Comparison of ENCODE assay signal across 10 mouse cellular contexts in the genomic region with DNA sequence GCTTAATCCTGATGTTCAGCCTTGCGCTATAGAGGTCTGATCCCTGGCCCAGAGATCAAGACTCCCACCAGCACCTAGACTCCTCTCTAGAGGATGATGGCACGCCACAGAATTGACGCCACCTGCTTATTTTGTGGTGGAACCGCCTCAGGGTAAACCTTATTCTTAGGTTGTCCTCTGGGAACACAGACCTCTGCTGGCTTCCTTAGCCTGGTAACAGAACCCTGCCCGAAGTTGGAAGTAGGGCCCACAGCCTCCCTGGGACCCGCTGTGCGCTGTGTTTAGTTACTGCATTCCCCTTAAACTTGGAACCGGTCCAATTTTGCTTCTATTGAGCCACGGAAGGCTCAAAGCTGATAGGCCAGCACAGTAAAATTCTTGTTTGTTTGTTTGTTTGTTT. TPM values are rescaled to one million over a fixed set of nuclear protein-coding genes. Genes with fewer than 3 reads are reported as not detected.
DNase-seq lines count a peak whose midpoint lies in the region; ATAC-seq and TF ChIP-seq lines count a peak whose summit lies in the region.
"Had no signal": no experiment of that assay in that cellular context is flagged by ENCODE, and none has a peak within 500 bp of the region (broad histone marks: within the 10 kb centered on the region; RNA-seq: fewer than 3 reads in every experiment).

No protein-coding gene starts in this region.

- H3K4me1 ChIP-seq in kidney, embryonic 14.5 days (ENCODE audit: control insufficient read depth, insufficient read depth, low read length) = peaks cover 13% of the 10 kb centered on the region; the same call in 1 of the 2 replicates
- peaks cover 32% of the 10 kb centered on the region for H3K4me1 ChIP-seq in embryonic facial prominence, embryonic 15.5 days

- no peaks in the 10 kb centered on the region for H3K36me3 ChIP-seq in kidney, embryonic 14.5 days (ENCODE audit: control insufficient read depth, insufficient read depth, low read length)
- H3K36me3 ChIP-seq in embryonic facial prominence, embryonic 15.5 days = no peaks in the 10 kb centered on the region
- H3K36me3 ChIP-seq in myocyte (ENCODE audit: control insufficient read depth, insufficient read depth) = no peaks in the 10 kb centered on the region
- H3K36me3 ChIP-seq: limb, embryonic 15.5 days had no signal

- TF ChIP-seq POLR2A in myocyte (IDR thresholded peaks at IDR 0.05; ENCODE audit: insufficient read length, low read depth) = no peak

- H3K79me2 ChIP-seq in myocyte (ENCODE audit: control insufficient read depth, insufficient read depth) = no peaks in the 10 kb centered on the region

- 11% methylated on average over 9 of the region's 9 CpGs for WGBS in kidney, embryonic 14.5 days
- WGBS in embryonic facial prominence, embryonic 15.5 days = 12% methylated on average over 9 of the region's 9 CpGs

- no peak overlapping the region for H3K27ac ChIP-seq in kidney, embryonic 14.5 days (ENCODE audit: low read depth, low read length)
- H3K27ac ChIP-seq in embryonic facial prominence, embryonic 15.5 days (replicated peaks) = no peak overlapping the region
- H3K27ac ChIP-seq: limb, embryonic 15.5 days had no signal

- H3K27me3 ChIP-seq in kidney, embryonic 14.5 days (ENCODE audit: control insufficient read depth, insufficient read depth, low read length) = peaks cover 22% of the 10 kb centered on the region
- H3K27me3 ChIP-seq in embryonic facial prominence, embryonic 15.5 days = peaks cover 61% of the 10 kb centered on the region
- H3K27me3 ChIP-seq in myocyte (ENCODE audit: control insufficient read depth, insufficient read depth, insufficient read length) = no peaks in the 10 kb centered on the region
- H3K27me3 ChIP-seq: Patski had no signal

- no peak overlapping the region; the same call in 1 of the 2 replicates for H3K9ac ChIP-seq in kidney, embryonic 14.5 days (ENCODE audit: low read depth, low read length)
- H3K9ac ChIP-seq in embryonic facial prominence, embryonic 15.5 days = no peak overlapping the region
- H3K9ac ChIP-seq: limb, embryonic 15.5 days had no signal

- peak overlapping the region; percentile 88 for H3K4me2 ChIP-seq in kidney, embryonic 14.5 days (replicated peaks; ENCODE audit: low read depth, low read length)
- no peak overlapping the region for H3K4me2 ChIP-seq in embryonic facial prominence, embryonic 15.5 days (replicated peaks)
- peak overlapping the region; percentile 97 for H3K4me2 ChIP-seq in myocyte (ENCODE audit: low read depth)

- peak overlapping the region; percentile 49 for H3K4me3 ChIP-seq in kidney, embryonic 14.5 days (ENCODE audit: low read length)
- H3K4me3 ChIP-seq in embryonic facial prominence, embryonic 15.5 days (replicated peaks) = peak overlapping the region; percentile 47; the same call in 1 of the 2 replicates
- peak overlapping the region; percentile 30 for H3K4me3 ChIP-seq in myocyte

- no peaks in the 10 kb centered on the region for H3K9me3 ChIP-seq in kidney, embryonic 14.5 days (ENCODE audit: control insufficient read depth, low read length)
- no peaks in the 10 kb centered on the region for H3K9me3 ChIP-seq in embryonic facial prominence, embryonic 15.5 days (replicated peaks)
- H3K9me3 ChIP-seq: limb, embryonic 15.5 days had no signal

- no peak for ATAC-seq in kidney, embryonic 14.5 days (ENCODE audit: low FRiP score, low TSS enrichment)
- no peak; the same call in 1 of the 2 replicates for ATAC-seq in embryonic facial prominence, embryonic 15.5 days (ENCODE audit: insufficient number of reproducible peaks, low FRiP score, low TSS enrichment, low read depth)
- no peak for ATAC-seq in erythroid progenitor cell, adult 5-6 weeks (replicated peaks; ENCODE audit: low FRiP score, poor library complexity, severe bottlenecking)
- ATAC-seq: Patski had no signal

- no peak overlapping the region for H3ac ChIP-seq in myocyte (ENCODE audit: control insufficient read depth, insufficient read length)

- no peak for DNase-seq in kidney, adult 11 months
- DNase-seq in NIH3T3 (ENCODE audit: low read depth) = peak; percentile 48
- no peak for DNase-seq in right cerebral cortex, postnatal 10 days (ENCODE audit: low spot score in 2 of 2)
- DNase-seq in spleen, adult 18-20 months = no peak

TF ChIP-seq in myocyte, 11 proteins besides CTCF, POLR2A, EP300 and RAD21:
- TF ChIP-seq USF1 (IDR thresholded peaks at IDR 0.05; ENCODE audit: low read depth) = no peak
- no peak for TF ChIP-seq TCF3 (IDR thresholded peaks at IDR 0.05; ENCODE audit: insufficient read length, low read depth)
- TF ChIP-seq MYOG (IDR thresholded peaks at IDR 0.05; ENCODE audit: control insufficient read depth in 1 of 3, insufficient read depth in 1 of 3, insufficient read length in 2 of 3, low read depth in 2 of 3) = no peak

RNA-seq across cellular contexts. Expression of gene Cyp1b1, which starts 2.3 kb away (rescaled TPM):
- polyA plus RNA-seq in kidney, embryonic 14.5 days (2014; fragmentation: Nextera tagmentation; extraction: Ambion mirVana) = 9.0 and 16.5 TPM in 2 replicates
- 4.9 and 6.7 TPM in 2 replicates for polyA plus RNA-seq in embryonic facial prominence, embryonic 15.5 days (2015; fragmentation: Nextera tagmentation; extraction: Ambion mirVana)
- polyA plus RNA-seq in myocyte (2012; fragmentation: generic; extraction: Trizol) = 2.5 TPM
- 1.1 and 3.8 TPM in 2 replicates for total RNA-seq in erythroid progenitor cell, adult 5-6 weeks (2015; ENCODE audit: low replicate concordance)
- total RNA-seq in erythroid progenitor cell, adult 5-6 weeks (2017; ENCODE audit: low replicate concordance) = 0.13 and 1.2 TPM in 2 replicates
